Mouse (Mus musculus): Measurements from ENCODE around the gene Atxn3.
"Not testable (repeated sequence)": the region's sequence is repeated elsewhere in the genome, so short reads cannot be mapped to it uniquely, and the experiment has no call there.

Atxn3 gene

GRCm38 (mm10) chr12:101957942-101958544 lies at the start of gene Atxn3:
Gene Atxn3, minus strand, starts transcription at chr12:101958246.
- DNase-seq: peak; percentile 99

GRCm38 (mm10) chr12:102000785-102001184 lies 42.7 kb upstream of the Atxn3 start:
- DNase-seq: no peak

- DNase-seq: no peak
Measured at GRCm38 (mm10) chr12:101998929-101999328, 40.9 kb upstream of the Atxn3 start.

- no peak for DNase-seq
Measured at GRCm38 (mm10) chr12:101994576-101995467, 36.8 kb upstream of the Atxn3 start.

GRCm38 (mm10) chr12:101987659-101988058 lies 29.6 kb upstream of the Atxn3 start:
- DNase-seq: no peak

- no peak for DNase-seq
Measured at GRCm38 (mm10) chr12:101985110-101985509, 27.1 kb upstream of the Atxn3 start.

- no peak for DNase-seq
Measured at GRCm38 (mm10) chr12:101982977-101983376, 24.9 kb upstream of the Atxn3 start.

GRCm38 (mm10) chr12:101981559-101981958 lies 23.5 kb upstream of the Atxn3 start:
- no peak for DNase-seq

GRCm38 (mm10) chr12:101980266-101980665 lies 22.2 kb upstream of the Atxn3 start:
- no peak for DNase-seq

GRCm38 (mm10) chr12:101979213-101979750 lies 21.2 kb upstream of the Atxn3 start:
- no peak for DNase-seq

- DNase-seq: no peak
Measured at GRCm38 (mm10) chr12:101978588-101978987, 20.5 kb upstream of the Atxn3 start.

GRCm38 (mm10) chr12:101978162-101978561 lies 20.1 kb upstream of the Atxn3 start:
- no peak for DNase-seq

- DNase-seq: no peak
Measured at GRCm38 (mm10) chr12:101977404-101977915, 19.4 kb upstream of the Atxn3 start.

GRCm38 (mm10) chr12:101976651-101977403 lies 18.8 kb upstream of the Atxn3 start:
- DNase-seq: no peak

- DNase-seq: peak; percentile 79
Measured at GRCm38 (mm10) chr12:101975601-101976571, 17.8 kb upstream of the Atxn3 start, which contains the start of gene Cpsf2. Gene Cpsf2, plus strand, starts transcription at chr12:101975988.

- no peak for DNase-seq
Measured at GRCm38 (mm10) chr12:101975167-101975600, 17.1 kb upstream of the Atxn3 start.

- DNase-seq: no peak
Measured at GRCm38 (mm10) chr12:101974571-101974970, 16.5 kb upstream of the Atxn3 start.

- no peak for DNase-seq
Measured at GRCm38 (mm10) chr12:101972230-101972629, 14.2 kb upstream of the Atxn3 start.

- DNase-seq: no peak
Measured at GRCm38 (mm10) chr12:101971311-101971710, 13.3 kb upstream of the Atxn3 start.

GRCm38 (mm10) chr12:101958960-101959780 lies 1.1 kb upstream of the Atxn3 start:
- not testable (repeated sequence) for DNase-seq

GRCm38 (mm10) chr12:101958556-101958955 lies 510 bp upstream of the Atxn3 start:
- DNase-seq: no peak

Measured in right cerebral cortex, postnatal 14 days (tissue).